Mouse (Mus musculus): Measurements from ENCODE around the gene Asphd2.

DNA sequence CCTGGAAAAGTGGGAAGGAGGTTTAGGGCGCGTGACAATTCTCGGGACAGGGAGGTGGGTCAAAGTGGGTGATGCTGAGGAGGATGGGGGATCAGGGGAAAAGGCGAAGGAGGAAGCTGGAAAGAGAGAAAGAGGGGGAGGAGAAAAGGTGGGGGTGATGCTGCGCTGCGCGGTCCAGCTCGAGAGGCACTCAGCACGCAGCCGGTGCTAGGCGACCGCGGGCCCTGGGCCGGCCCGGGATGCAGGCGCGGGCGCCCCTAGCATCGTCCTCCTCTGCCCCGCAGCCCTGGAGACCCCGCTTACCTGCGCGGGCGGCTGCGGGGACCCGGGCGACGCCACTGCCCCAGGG lies 277 bp downstream of the Asphd2 start:
- TF ChIP-seq CTCF (IDR thresholded peaks at IDR 0.05; ENCODE audit: extremely low read depth, insufficient read depth, low read length) (no peak), POLR2A (IDR thresholded peaks at IDR 0.05; ENCODE audit: extremely low read depth, insufficient read depth, low read length) (no peak)

Measured in cortical plate, adult 2 months (tissue).